Comparison of ENCODE assay signal across 8 mouse cellular contexts in genomic region chr15:103185462-103186198, GRCm38 (mm10). TPM values are rescaled to one million over a fixed set of nuclear protein-coding genes. Genes with fewer than 3 reads are reported as not detected.
DNase-seq lines count a peak whose midpoint lies in the region; ATAC-seq and TF ChIP-seq lines count a peak whose summit lies in the region.

No protein-coding gene starts in this region.

- H3K4me3 ChIP-seq in gastrocnemius, adult 2 months = no peak overlapping the region
- H3K4me3 ChIP-seq in layer of hippocampus, adult 2 months = no peak overlapping the region

- intact Hi-C loops in gastrocnemius, adult 2 months (cut with DNase I) = loop anchor here (1.0 to 5.0 kb wide), 2 partner anchors 42 to 127 kb away; no protein-coding TSS in a partner anchor

- DNase-seq in gastrocnemius, adult 2 months = peak; percentile 78
- DNase-seq in gastrocnemius, adult 8-10 months (ENCODE audit: low spot score in 2 of 2) = no peak
- DNase-seq in 3134 (ENCODE audit: extremely low read depth, insufficient read length, low spot score) = peak; percentile 24
- peak; percentile 74 for DNase-seq in adrenal gland, postnatal 10 days
- DNase-seq in layer of hippocampus, adult 2 months (ENCODE audit: low spot score in 2 of 2) = peak in 1 of 2 experiments; percentile 56
- peak; percentile 63 for DNase-seq in mesoderm, embryonic 11.5 days (ENCODE audit: low read depth, low spot score)
- DNase-seq in c-Kit-positive CD71-positive TER-119-positive erythroid progenitor cells, embryonic 14.5 days (ENCODE audit: low spot score) = no peak

- TF ChIP-seq CTCF in gastrocnemius, adult 2 months (IDR thresholded peaks at IDR 0.05) = peak; percentile 70
- TF ChIP-seq CTCF in layer of hippocampus, adult 2 months (conservative IDR thresholded peaks at IDR 0.05) = peak; percentile 80

- ATAC-seq in erythroid progenitor cell, adult 5-6 weeks (replicated peaks; ENCODE audit: low FRiP score, poor library complexity, severe bottlenecking) = 0 out of 2 replicates have a peak, but pooled peaks have one; percentile 27

- no peak overlapping the region for H3K27ac ChIP-seq in gastrocnemius, adult 2 months
- no peak overlapping the region for H3K27ac ChIP-seq in layer of hippocampus, adult 2 months

RNA-seq across cellular contexts. Expression of gene Smug1, which starts 18.7 kb away (rescaled TPM):
- 10 to 100 TPM; 10.8 to 12.7 TPM for total RNA-seq in gastrocnemius, adult 2 months (2021)
- 10 to 100 TPM in 3 of 4 experiments, 1 to 10 TPM in 1; 10.0 to 19.3 (median 12.3) TPM for total RNA-seq in gastrocnemius, adult 8-10 months (2022)
- total RNA-seq in adrenal gland, postnatal 10 days (2021) = 10 to 100 TPM; 14.0 to 19.9 TPM
- total RNA-seq in erythroid progenitor cell, adult 5-6 weeks (2015; ENCODE audit: low replicate concordance) = 3.6 TPM in 1 of 2 replicates, not detected in the other
- total RNA-seq in erythroid progenitor cell, adult 5-6 weeks (2017; ENCODE audit: low replicate concordance) = 0.26 and 0.91 TPM in 2 replicates
- 10 to 100 TPM; 17.9 to 18.2 TPM for total RNA-seq in layer of hippocampus, adult 2 months (2021)

RNA-seq across cellular contexts. Expression of gene Cbx5, which starts 54.0 kb away (rescaled TPM):
- 10 to 100 TPM; 24.4 to 36.6 TPM for total RNA-seq in gastrocnemius, adult 2 months (2021)
- total RNA-seq in gastrocnemius, adult 8-10 months (2022) = 10 to 100 TPM; 25.0 to 34.2 (median 28.9) TPM
- total RNA-seq in adrenal gland, postnatal 10 days (2021) = 10 to 100 TPM; 66.6 to 85.8 TPM
- total RNA-seq in erythroid progenitor cell, adult 5-6 weeks (2015; ENCODE audit: low replicate concordance) = 181 and 243 TPM in 2 replicates
- 214 and 236 TPM in 2 replicates for total RNA-seq in erythroid progenitor cell, adult 5-6 weeks (2017; ENCODE audit: low replicate concordance)
- total RNA-seq in layer of hippocampus, adult 2 months (2021) = 100 to 1,000 TPM; 179 to 187 TPM

RNA-seq across cellular contexts. Expression of gene Hnrnpa1, which starts 54.6 kb away (rescaled TPM):
- total RNA-seq in gastrocnemius, adult 2 months (2021) = 10 to 100 TPM; 93.9 to 98.7 TPM
- 100 to 1,000 TPM in 1 of 4 experiments, 10 to 100 TPM in 3; 82.7 to 111 (median 89.3) TPM for total RNA-seq in gastrocnemius, adult 8-10 months (2022)
- total RNA-seq in adrenal gland, postnatal 10 days (2021) = 100 to 1,000 TPM; 248 to 299 TPM
- 198 and 238 TPM in 2 replicates for total RNA-seq in erythroid progenitor cell, adult 5-6 weeks (2015; ENCODE audit: low replicate concordance)
- total RNA-seq in erythroid progenitor cell, adult 5-6 weeks (2017; ENCODE audit: low replicate concordance) = 338 and 377 TPM in 2 replicates
- total RNA-seq in layer of hippocampus, adult 2 months (2021) = 100 to 1,000 TPM; 256 to 265 TPM

Comparison
In these comparisons a context has a peak if more than half of its experiments do, and no peak if none do; other contexts are left out.
1. DNase-seq: peak in gastrocnemius, adult 2 months (single experiment), 3134 (single experiment), adrenal gland, postnatal 10 days (single experiment) and mesoderm, embryonic 11.5 days (single experiment); none in gastrocnemius, adult 8-10 months (0 of 2) and c-Kit-positive CD71-positive TER-119-positive erythroid progenitor cells, embryonic 14.5 days (single experiment).